In genomic region chr1:166157712-166158111, GRCm38 (mm10) we compare ENCODE assay signal across 23 mouse cellular contexts. TPM values are rescaled to one million over a fixed set of nuclear protein-coding genes. Genes with fewer than 3 reads are reported as not detected.
DNase-seq lines count a peak whose midpoint lies in the region; ATAC-seq and TF ChIP-seq lines count a peak whose summit lies in the region.
"Had no signal": no experiment of that assay in that cellular context is flagged by ENCODE, and none has a peak within 500 bp of the region (broad histone marks: within the 10 kb centered on the region; RNA-seq: fewer than 3 reads in every experiment).

No protein-coding gene starts in this region.

- no peak overlapping the region for H3K9ac ChIP-seq in lung, embryonic 14.5 days
- H3K9ac ChIP-seq: embryonic facial prominence, embryonic 12.5 days; forebrain, embryonic 13.5 days; forebrain, embryonic 15.5 days; forebrain, postnatal 0 days had no signal

- H3K4me1 ChIP-seq in lung, embryonic 14.5 days (ENCODE audit: insufficient read depth) = no peaks in the 10 kb centered on the region
- peaks cover 71% of the 10 kb centered on the region for H3K4me1 ChIP-seq in E14TG2a.4 (replicated peaks; ENCODE audit: low read depth, low read length)

- no peak for DNase-seq in lung, embryonic 14.5 days
- no peak for DNase-seq in lung, postnatal 25 days (ENCODE audit: low spot score)
- peak; percentile 54 for DNase-seq in R1 (ENCODE audit: low read depth, low spot score)
- no peak for DNase-seq in kidney, postnatal 10 days
- DNase-seq: adrenal gland, adult 2 months; adrenal gland, postnatal 10 days; adrenal gland, postnatal 36 days; B cell, adult 2 months; cerebellum, adult 11-12 months; cerebellum, adult 2 months; cerebellum, adult 9-10 months; cerebellum, postnatal 25 days; forebrain, postnatal 0 days had no signal

- no peak for TF ChIP-seq CTCF in lung, embryonic 14.5 days (IDR thresholded peaks at IDR 0.05; ENCODE audit: low read depth)
- no peak for TF ChIP-seq CTCF in C2C12 (IDR thresholded peaks at IDR 0.05; ENCODE audit: control insufficient read depth, insufficient read depth, insufficient read length)
- TF ChIP-seq CTCF in E14TG2a.4 (conservative IDR thresholded peaks at IDR 0.05; ENCODE audit: low read length) = no peak

- H3K4me3 ChIP-seq in lung, embryonic 14.5 days (ENCODE audit: low read depth, low read length) = no peak overlapping the region
- H3K4me3 ChIP-seq in C2C12 (ENCODE audit: insufficient read depth, poor library complexity, severe bottlenecking) (no peak overlapping the region), E14TG2a.4 (replicated peaks; ENCODE audit: low read length) (peak overlapping the region; percentile 21; the same call in 1 of the 2 replicates)
- H3K4me3 ChIP-seq: embryonic facial prominence, embryonic 10.5 days; embryonic facial prominence, embryonic 12.5 days; forebrain, embryonic 13.5 days; forebrain, embryonic 15.5 days had no signal

- H3K79me2 ChIP-seq in C2C12 (ENCODE audit: control insufficient read depth, insufficient read depth) = no peaks in the 10 kb centered on the region

- peak overlapping the region; percentile 2; the same call in 1 of the 2 replicates for H3K4me2 ChIP-seq in lung, embryonic 14.5 days
- H3K4me2 ChIP-seq: embryonic facial prominence, embryonic 12.5 days; forebrain, embryonic 13.5 days; forebrain, embryonic 15.5 days had no signal

- H3K27ac ChIP-seq in lung, embryonic 14.5 days (ENCODE audit: low read depth) = no peak overlapping the region
- H3K27ac ChIP-seq: embryonic facial prominence, embryonic 10.5 days; embryonic facial prominence, embryonic 12.5 days; forebrain, embryonic 13.5 days; forebrain, embryonic 15.5 days had no signal

- no peaks in the 10 kb centered on the region for H3K9me3 ChIP-seq in lung, embryonic 14.5 days (ENCODE audit: low read depth, low read length)
- peaks cover 37% of the 10 kb centered on the region for H3K9me3 ChIP-seq in E14TG2a.4 (ENCODE audit: low read length)
- H3K9me3 ChIP-seq: embryonic facial prominence, embryonic 10.5 days; embryonic facial prominence, embryonic 12.5 days; forebrain, embryonic 13.5 days; forebrain, embryonic 15.5 days had no signal

- no peak overlapping the region for H3ac ChIP-seq in C2C12 (ENCODE audit: control insufficient read depth, insufficient read length, low read depth)

- ATAC-seq in lung, embryonic 14.5 days (ENCODE audit: insufficient read depth) = no peak
- ATAC-seq in megakaryocyte, adult 5-6 weeks (ENCODE audit: poor library complexity, severe bottlenecking) = no peak
- ATAC-seq: forebrain, embryonic 13.5 days; forebrain, embryonic 15.5 days; forebrain, postnatal 0 days; Patski had no signal

- peaks cover 26% of the 10 kb centered on the region for H3K27me3 ChIP-seq in lung, embryonic 14.5 days (ENCODE audit: insufficient read depth, low read length)
- H3K27me3 ChIP-seq in C2C12 (ENCODE audit: control insufficient read depth, insufficient read depth, insufficient read length) (peaks cover 14% of the 10 kb centered on the region), E14TG2a.4 (ENCODE audit: insufficient read depth, low read length) (no peaks in the 10 kb centered on the region)

- no peaks in the 10 kb centered on the region for H3K36me3 ChIP-seq in lung, embryonic 14.5 days (ENCODE audit: insufficient read depth)
- no peaks in the 10 kb centered on the region for H3K36me3 ChIP-seq in C2C12 (ENCODE audit: control insufficient read depth, insufficient read depth)
- H3K36me3 ChIP-seq in E14TG2a.4 (ENCODE audit: insufficient read depth, low read length) = peaks cover 81% of the 10 kb centered on the region
- H3K36me3 ChIP-seq: embryonic facial prominence, embryonic 10.5 days; embryonic facial prominence, embryonic 12.5 days; forebrain, embryonic 15.5 days; G1E had no signal

- 63% methylated on average over 12 of the region's 12 CpGs for WGBS in lung, embryonic 14.5 days

- no peaks in the 10 kb centered on the region for H3K79me3 ChIP-seq in C2C12 (ENCODE audit: low read depth)

TF ChIP-seq in C2C12, 6 proteins besides CTCF, POLR2A, EP300 and RAD21:
- no peak for TF ChIP-seq CEBPB (IDR thresholded peaks at IDR 0.05; ENCODE audit: low read depth)
- peak; percentile 44 for TF ChIP-seq USF1 (IDR thresholded peaks at IDR 0.05; ENCODE audit: low read depth)

RNA-seq across cellular contexts. Expression of gene Gpa33, which starts 27.7 kb away (rescaled TPM):
- polyA plus RNA-seq in lung, embryonic 14.5 days (2014; fragmentation: Nextera tagmentation; extraction: Ambion mirVana) = 0.11 TPM in 1 of 2 replicates, not detected in the other
- 0.37 TPM for polyA plus RNA-seq in C2C12 (2012; fragmentation: generic; extraction: Trizol)
- total RNA-seq in megakaryocyte, adult 5-6 weeks (2015) = not detected in 2 replicates
- not detected in 2 replicates for total RNA-seq in megakaryocyte, adult 5-6 weeks (2017)
- polyA plus RNA-seq: cerebellum, adult 2 months; cortical plate, adult 2 months; forebrain, embryonic 13.5 days; forebrain, embryonic 15.5 days; G1E; Patski had no signal

RNA-seq across cellular contexts. Expression of gene Dusp27, which starts 30.0 kb away (rescaled TPM):
- 2.5 and 3.1 TPM in 2 replicates for polyA plus RNA-seq in lung, embryonic 14.5 days (2014; fragmentation: Nextera tagmentation; extraction: Ambion mirVana)
- polyA plus RNA-seq in C2C12 (2012; fragmentation: generic; extraction: Trizol) = 5.4 TPM
- not detected in 2 replicates for total RNA-seq in megakaryocyte, adult 5-6 weeks (2015)
- total RNA-seq in megakaryocyte, adult 5-6 weeks (2017) = not detected in 2 replicates
- polyA plus RNA-seq: G1E, Patski had no signal
